7 mouse cellular contexts compared by ENCODE assay signal in genomic region chr5:8422932-8423928, GRCm38 (mm10). TPM values are rescaled to one million over a fixed set of nuclear protein-coding genes. Genes with fewer than 3 reads are reported as not detected.
DNase-seq lines count a peak whose midpoint lies in the region; ATAC-seq and TF ChIP-seq lines count a peak whose summit lies in the region.

No protein-coding gene starts in this region.

- peaks cover 3% of the 10 kb centered on the region; the same call in 1 of the 2 replicates for H3K36me3 ChIP-seq in thymus, adult 2 months (ENCODE audit: control insufficient read depth, insufficient read depth, low read length)
- H3K36me3 ChIP-seq in heart, postnatal 0 days (replicated peaks; ENCODE audit: control insufficient read depth, insufficient read depth, low read length) = peaks cover 9% of the 10 kb centered on the region; the same call in 1 of the 2 replicates
- no peaks in the 10 kb centered on the region for H3K36me3 ChIP-seq in liver, adult 2 months (ENCODE audit: control insufficient read depth, insufficient read depth, low read length)

- H3K9me3 ChIP-seq in heart, postnatal 0 days (replicated peaks; ENCODE audit: control insufficient read depth, low read length) = no peaks in the 10 kb centered on the region

- H3K4me3 ChIP-seq in thymus, adult 2 months (ENCODE audit: control insufficient read depth, insufficient read depth, low read length) = peak overlapping the region; percentile 62
- H3K4me3 ChIP-seq in heart, postnatal 0 days (ENCODE audit: low read depth, low read length) = peak overlapping the region; percentile 91
- H3K4me3 ChIP-seq in liver, adult 2 months (ENCODE audit: insufficient read depth, low read depth, low read length) = peak overlapping the region; percentile 93

- H3K79me2 ChIP-seq in liver, adult 2 months (ENCODE audit: control insufficient read depth, insufficient read depth, low read length) = no peaks in the 10 kb centered on the region

- H3K4me2 ChIP-seq in heart, postnatal 0 days (ENCODE audit: low read depth, low read length) = peak overlapping the region; percentile 79

- no peak for ATAC-seq in heart, postnatal 0 days (ENCODE audit: insufficient read depth, low read depth)

- no peaks in the 10 kb centered on the region for H3K27me3 ChIP-seq in thymus, adult 2 months (ENCODE audit: control insufficient read depth, insufficient read depth, low read length)
- H3K27me3 ChIP-seq in heart, postnatal 0 days (ENCODE audit: control insufficient read depth, insufficient read depth, low read length) = no peaks in the 10 kb centered on the region
- H3K27me3 ChIP-seq in liver, adult 2 months (ENCODE audit: control insufficient read depth, insufficient read depth, low read length) = no peaks in the 10 kb centered on the region

- TF ChIP-seq EP300 in heart, postnatal 0 days (IDR thresholded peaks at IDR 0.05; ENCODE audit: low read depth) = no peak

- no peak for TF ChIP-seq POLR2A in thymus, adult 2 months (IDR thresholded peaks at IDR 0.05; ENCODE audit: control insufficient read depth, extremely low read depth, insufficient read depth, low read length, poor library complexity)
- 0 out of 2 replicates have a peak, but pooled peaks have one; percentile 41 for TF ChIP-seq POLR2A in liver, adult 2 months (IDR thresholded peaks at IDR 0.05; ENCODE audit: extremely low read depth, insufficient read depth, low read length)

- H3K27ac ChIP-seq in thymus, adult 2 months (ENCODE audit: control insufficient read depth, insufficient read depth, low read length) = no peak overlapping the region
- peak overlapping the region; percentile 69 for H3K27ac ChIP-seq in heart, postnatal 0 days (ENCODE audit: low read depth)
- no peak overlapping the region for H3K27ac ChIP-seq in liver, adult 2 months (replicated peaks; ENCODE audit: insufficient read depth, low read depth, low read length)

- peaks cover 5% of the 10 kb centered on the region for H3K4me1 ChIP-seq in thymus, adult 2 months (replicated peaks; ENCODE audit: control insufficient read depth, insufficient read depth, low read length)
- peaks cover 7% of the 10 kb centered on the region for H3K4me1 ChIP-seq in heart, postnatal 0 days (ENCODE audit: control insufficient read depth, insufficient read depth)
- H3K4me1 ChIP-seq in liver, adult 2 months (ENCODE audit: control insufficient read depth, insufficient read depth, low read length) = no peaks in the 10 kb centered on the region

- TF ChIP-seq CTCF in thymus, adult 2 months (IDR thresholded peaks at IDR 0.05; ENCODE audit: borderline replicate concordance, control insufficient read depth, extremely low read depth, insufficient read depth, low read length, poor library complexity) = no peak
- TF ChIP-seq CTCF in heart, postnatal 0 days (IDR thresholded peaks at IDR 0.05; ENCODE audit: low read depth) = no peak
- TF ChIP-seq CTCF in liver, adult 2 months (IDR thresholded peaks at IDR 0.05; ENCODE audit: low read depth, low read length) = no peak

- WGBS in thymus, adult 2 months = 4% methylated on average over 40 of the region's 40 CpGs
- 1% methylated on average over 40 of the region's 40 CpGs for WGBS in heart, postnatal 0 days
- WGBS in liver, adult 2 months = 4% methylated on average over 40 of the region's 40 CpGs

- peak overlapping the region; percentile 85 for H3K9ac ChIP-seq in heart, postnatal 0 days (replicated peaks; ENCODE audit: low read depth, low read length)
- H3K9ac ChIP-seq in liver, adult 2 months (ENCODE audit: low read depth, low read length) = peak overlapping the region; percentile 90

- no peak for DNase-seq in thymus, adult 2 months
- no peak for DNase-seq in thymus, postnatal 14 days
- peak; percentile 51 for DNase-seq in c-Kit-positive CD71-positive TER-119-negative erythroid progenitor cells, embryonic 14.5 days (ENCODE audit: low read depth)
- DNase-seq in heart, postnatal 0 days (ENCODE audit: low spot score) = no peak
- peak; percentile 7 for DNase-seq in liver, adult 2 months (ENCODE audit: extremely low read depth, low read depth, low spot score)
- peak; percentile 59 for DNase-seq in retina, embryonic 14.5 days (ENCODE audit: low spot score)
- no peak for DNase-seq in adrenal gland, postnatal 10 days

RNA-seq across cellular contexts. Expression of gene Slc25a40, which starts 0.6 kb away (rescaled TPM):
- 3.6 and 3.9 TPM in 2 replicates for polyA plus RNA-seq in thymus, adult 2 months (2012; rRNA removed)
- total RNA-seq in heart, postnatal 0 days (2014; rRNA removed; ENCODE audit: low replicate concordance) = 6.6 and 7.7 TPM in 2 replicates
- 11.7 and 11.9 TPM in 2 replicates for polyA plus RNA-seq in heart, postnatal 0 days (2015; fragmentation: Nextera tagmentation; extraction: Ambion mirVana)
- 4.2 and 4.4 TPM in 2 replicates for total RNA-seq in liver, adult 2 months (2014; rRNA removed)
- 0.62 and 0.66 TPM in 2 replicates for polyA plus RNA-seq in liver, adult 2 months (2012; rRNA removed)
- 10 to 100 TPM in 1 of 2 experiments, 1 to 10 TPM in 1; 8.7 to 13.3 TPM for total RNA-seq in adrenal gland, postnatal 10 days (2021)

RNA-seq across cellular contexts. Expression of gene Dbf4, which starts 0.7 kb away (rescaled TPM):
- polyA plus RNA-seq in thymus, adult 2 months (2012; rRNA removed) = 19.3 and 28.6 TPM in 2 replicates
- 8.1 and 22.3 TPM in 2 replicates for total RNA-seq in heart, postnatal 0 days (2014; rRNA removed; ENCODE audit: low replicate concordance)
- polyA plus RNA-seq in heart, postnatal 0 days (2015; fragmentation: Nextera tagmentation; extraction: Ambion mirVana) = 7.7 and 8.5 TPM in 2 replicates
- 1.7 and 2.3 TPM in 2 replicates for total RNA-seq in liver, adult 2 months (2014; rRNA removed)
- polyA plus RNA-seq in liver, adult 2 months (2012; rRNA removed) = 1.4 and 1.8 TPM in 2 replicates
- total RNA-seq in adrenal gland, postnatal 10 days (2021) = 10 to 100 TPM in 1 of 2 experiments, 1 to 10 TPM in 1; 9.8 to 14.3 TPM

RNA-seq across cellular contexts. Expression of gene Adam22, which starts 55.3 kb away (rescaled TPM):
- 0.23 and 0.55 TPM in 2 replicates for polyA plus RNA-seq in thymus, adult 2 months (2012; rRNA removed)
- total RNA-seq in heart, postnatal 0 days (2014; rRNA removed; ENCODE audit: low replicate concordance) = 8.5 and 13.8 TPM in 2 replicates
- polyA plus RNA-seq in heart, postnatal 0 days (2015; fragmentation: Nextera tagmentation; extraction: Ambion mirVana) = 8.0 and 8.6 TPM in 2 replicates
- 0.34 and 0.55 TPM in 2 replicates for total RNA-seq in liver, adult 2 months (2014; rRNA removed)
- polyA plus RNA-seq in liver, adult 2 months (2012; rRNA removed) = 0.01 TPM in 1 of 2 replicates, not detected in the other
- 1 to 10 TPM; 5.2 to 6.8 TPM for total RNA-seq in adrenal gland, postnatal 10 days (2021)

Comparison
In these comparisons a context has a peak if more than half of its experiments do, and no peak if none do; other contexts are left out.
1. DNase-seq: peak in c-Kit-positive CD71-positive TER-119-negative erythroid progenitor cells, embryonic 14.5 days (single experiment), liver, adult 2 months (single experiment) and retina, embryonic 14.5 days (single experiment); none in thymus, adult 2 months (single experiment), thymus, postnatal 14 days (single experiment), heart, postnatal 0 days (single experiment) and adrenal gland, postnatal 10 days (single experiment).
2. Peak in every context shown above with its lines, with median percentiles within 50 percentile points of each other: H3K4me3 ChIP-seq.